Mouse (Mus musculus) c-Kit-positive CD71-negative TER-119-negative erythroid progenitor cells, embryonic 14.5 days (primary cell): Measurements from ENCODE around the gene Pycr2.
"Not testable (repeated sequence)": the region's sequence is repeated elsewhere in the genome, so short reads cannot be mapped to it uniquely, and the experiment has no call there.

Experiments
- DNase-seq: peaks from one replicate; pipeline ENCODE4 v3.0.0-alpha.2; 2013; ENCODE audit warnings: low read depth

Gene Pycr2

DNA sequence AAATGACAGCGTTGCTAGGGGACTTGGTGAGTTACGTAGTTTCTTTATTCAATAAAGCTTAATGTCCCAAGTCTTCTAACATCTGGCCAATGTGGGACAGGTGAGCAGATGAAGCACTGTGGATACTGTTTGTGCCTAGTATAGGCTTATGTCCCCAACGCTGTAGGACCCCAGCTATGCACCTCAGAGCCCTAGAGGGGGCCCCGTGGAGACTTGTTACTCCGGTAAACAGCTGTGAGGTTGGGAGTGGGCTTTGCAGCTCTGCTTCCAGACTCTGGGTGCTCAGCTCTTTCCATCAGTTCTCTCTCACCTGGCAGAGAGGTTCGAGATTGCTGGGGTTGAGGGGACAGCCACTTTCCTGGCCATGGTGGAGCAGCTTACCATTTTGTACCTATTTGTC, 1.2 kb downstream of the Pycr2 start:
- DNase-seq: no peak

DNA sequence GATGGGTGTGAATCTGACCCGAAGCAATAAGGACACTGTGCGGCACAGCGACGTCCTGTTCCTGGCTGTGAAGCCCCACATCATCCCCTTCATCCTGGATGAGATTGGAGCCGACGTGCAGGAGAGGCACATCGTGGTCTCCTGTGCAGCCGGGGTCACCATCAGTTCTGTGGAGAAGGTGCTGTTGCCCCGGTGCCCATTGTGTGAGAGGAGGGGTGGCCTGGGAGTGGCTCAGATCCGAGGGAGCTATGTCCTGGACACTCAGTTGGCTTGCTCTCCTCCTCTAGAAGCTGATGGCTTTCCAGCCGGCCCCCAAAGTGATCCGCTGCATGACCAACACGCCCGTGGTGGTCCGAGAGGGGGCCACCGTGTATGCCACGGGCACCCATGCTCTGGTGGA, 1.8 kb downstream of the Pycr2 start:
- no peak for DNase-seq

DNA sequence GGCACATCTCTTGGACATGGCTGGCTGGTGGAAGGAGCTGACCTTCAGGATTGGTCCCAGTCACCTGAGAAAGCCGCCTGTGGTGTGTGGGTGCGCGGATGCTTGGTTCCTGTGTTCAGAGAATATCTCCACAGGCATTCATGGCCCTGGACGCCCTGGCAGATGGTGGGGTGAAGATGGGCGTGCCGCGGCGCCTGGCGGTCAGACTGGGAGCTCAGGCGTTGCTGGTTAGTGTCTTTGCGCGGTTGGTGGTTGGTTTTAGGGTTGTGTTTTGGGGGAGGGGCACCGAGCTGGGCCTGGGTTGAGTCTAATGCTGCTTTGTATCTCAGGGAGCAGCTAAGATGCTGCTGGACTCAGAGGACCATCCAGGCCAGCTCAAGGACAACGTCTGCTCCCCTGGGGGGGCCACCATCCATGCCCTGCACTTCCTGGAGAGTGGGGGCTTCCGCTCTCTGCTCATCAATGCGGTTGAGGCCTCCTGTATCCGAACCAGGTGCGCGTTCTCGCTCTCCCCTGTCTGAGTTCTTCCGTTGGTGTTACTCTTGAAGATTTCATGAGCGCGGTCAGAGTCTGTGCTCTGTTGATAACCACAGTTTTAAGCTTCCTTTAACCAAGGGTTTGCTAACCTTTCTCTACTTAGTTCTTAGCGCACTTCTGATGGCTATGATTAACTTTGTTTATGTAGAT, 2.5 kb downstream of the Pycr2 start:
- no peak for DNase-seq

GRCm38 (mm10) chr1:180911138-180911537, 7.0 kb downstream of the Pycr2 start:
- no peak for DNase-seq

- no peak for DNase-seq
These were observed 7.7 kb downstream of the Pycr2 start for GRCm38 (mm10) chr1:180911653-180912287.

DNA sequence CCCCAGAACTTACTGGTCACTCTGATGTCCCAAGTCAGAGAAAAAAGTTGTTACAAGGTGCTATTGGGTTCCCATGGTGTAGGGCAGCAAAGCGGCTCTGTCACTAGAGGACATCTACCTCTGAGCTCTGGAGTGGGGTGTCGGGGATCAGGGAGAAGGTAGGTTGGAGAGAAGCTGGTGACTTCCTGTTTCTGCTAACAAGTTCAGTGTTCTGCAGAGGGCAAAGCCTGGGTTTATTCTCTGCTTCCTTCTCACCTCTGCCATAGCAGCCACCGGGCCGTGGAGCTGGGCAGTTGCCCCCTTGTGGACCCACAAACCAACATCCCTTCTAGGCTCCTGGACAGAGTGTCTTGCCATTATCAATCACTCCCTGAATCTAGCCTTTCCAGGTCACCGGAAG, 8.7 kb downstream of the Pycr2 start:
- no peak for DNase-seq

DNA sequence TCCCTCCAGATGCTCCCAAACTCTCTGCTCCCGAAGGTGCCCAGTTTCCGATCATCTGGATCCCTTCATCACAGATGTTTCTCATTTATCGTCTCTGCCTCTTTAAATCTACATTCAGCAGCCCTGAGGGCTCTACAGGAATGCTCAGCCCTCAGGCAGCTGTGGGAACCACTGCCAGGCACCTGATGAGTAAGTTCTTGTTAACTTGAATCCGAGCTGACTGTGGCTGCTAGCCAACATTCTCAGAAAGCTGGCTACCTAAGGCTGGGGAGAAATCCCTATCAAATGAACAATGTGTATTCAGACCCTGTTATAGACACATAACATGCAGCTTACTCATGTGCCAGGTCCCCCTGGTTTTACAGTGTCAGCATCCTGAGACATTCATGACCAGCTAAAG, 9.7 kb downstream of the Pycr2 start:
- no peak for DNase-seq

DNA sequence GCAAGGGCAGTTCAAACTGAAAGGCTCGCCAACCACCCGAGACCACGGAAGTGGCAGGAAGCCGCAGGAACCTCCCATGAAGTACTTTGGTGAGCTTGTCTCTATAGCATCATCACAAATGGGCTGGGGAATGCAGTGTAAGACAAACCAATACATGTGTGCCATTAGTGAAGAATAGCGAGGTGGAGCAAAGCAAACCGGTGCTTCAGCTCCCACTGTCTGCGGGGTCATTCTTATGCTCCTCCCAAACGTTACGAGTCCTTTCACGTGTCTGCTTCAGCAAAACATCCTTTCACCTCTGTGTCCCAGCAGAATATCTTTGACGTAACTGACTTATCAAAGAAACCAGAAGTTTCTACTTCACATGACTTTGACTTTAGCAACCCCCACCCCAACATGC, 12.3 kb downstream of the Pycr2 start:
- DNase-seq: no peak

DNA sequence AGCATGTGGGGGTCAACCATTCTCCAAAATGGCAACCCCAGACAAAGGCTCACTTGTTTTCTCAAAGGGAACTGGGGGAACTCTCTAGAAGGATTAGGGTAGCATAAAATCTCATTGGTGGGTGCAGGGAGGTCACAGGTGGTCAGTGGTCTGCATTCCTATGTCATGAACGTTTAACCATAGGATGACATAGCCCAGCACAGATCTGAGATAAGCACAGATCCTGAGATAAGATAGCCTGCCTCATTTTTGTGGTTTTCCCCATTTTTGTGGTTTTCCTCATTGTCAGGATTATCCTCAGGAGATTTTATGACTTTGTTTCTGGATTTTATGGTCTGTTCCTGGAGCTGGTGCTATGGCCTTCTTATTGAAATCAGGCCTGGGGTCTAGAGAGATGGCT, 13.0 kb downstream of the Pycr2 start:
- DNase-seq: no peak

DNA sequence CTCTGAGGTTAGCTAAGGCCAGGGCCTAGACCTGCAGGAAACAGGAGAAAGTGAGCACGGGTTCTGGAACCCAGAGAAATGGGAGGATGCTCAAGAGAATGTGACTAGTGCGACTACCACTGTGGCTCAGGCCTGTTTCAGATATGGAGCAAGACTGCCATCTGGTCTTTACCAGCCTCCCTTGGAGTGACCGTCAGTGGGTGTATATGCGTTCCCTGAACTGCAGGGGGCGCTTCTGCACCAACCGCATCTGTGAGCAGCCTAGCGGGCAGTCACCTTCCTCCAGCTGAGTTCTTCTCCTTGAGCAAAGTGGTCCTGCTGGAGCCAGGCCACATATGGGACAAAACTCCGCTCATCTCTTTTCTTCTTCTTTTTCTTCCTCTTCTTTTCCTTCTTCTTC, 15.6 kb downstream of the Pycr2 start:
- no peak for DNase-seq

DNA sequence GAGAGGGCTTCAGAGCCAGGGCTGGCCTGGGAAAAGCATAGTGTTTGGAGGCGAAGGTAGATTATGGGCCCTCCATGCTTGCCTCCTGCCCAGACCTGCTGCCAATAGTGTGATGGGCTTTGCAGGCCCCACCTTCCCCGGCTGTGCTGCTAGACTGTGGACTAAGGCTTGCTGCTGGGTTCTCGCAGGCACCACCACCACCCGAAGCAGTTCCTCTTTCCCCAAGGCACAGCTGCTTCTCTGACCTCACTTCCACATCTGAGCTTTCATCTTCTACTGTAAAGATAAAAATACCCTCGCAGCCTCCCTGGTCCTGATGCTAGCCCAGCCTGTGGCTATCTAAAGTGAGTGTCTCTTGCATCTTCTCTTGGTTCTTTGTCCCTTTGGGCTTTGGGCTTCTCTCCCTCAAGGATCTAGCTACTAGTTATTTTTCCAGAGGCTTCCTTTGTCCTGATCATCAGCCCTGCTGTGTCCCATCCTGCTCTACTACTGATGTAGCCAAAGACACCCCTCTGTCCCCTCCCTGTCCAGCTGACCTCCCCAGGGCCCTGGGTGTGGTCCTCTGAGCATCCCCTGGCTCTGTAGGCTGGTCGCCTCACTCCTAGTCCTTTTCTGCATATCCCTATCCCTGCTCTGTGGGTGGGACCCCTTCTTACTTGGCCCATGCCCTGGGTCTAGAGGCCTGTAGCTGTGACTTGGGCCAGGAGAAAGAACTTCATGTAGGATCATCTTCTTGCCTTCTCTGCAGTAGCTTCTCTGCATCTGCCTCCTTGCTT, 18.4 kb downstream of the Pycr2 start:
- no peak for DNase-seq

- no peak for DNase-seq
These were observed 20.6 kb downstream of the Pycr2 start for GRCm38 (mm10) chr1:180924737-180925136.

GRCm38 (mm10) chr1:180926286-180926685, 22.2 kb downstream of the Pycr2 start:
- DNase-seq: no peak

GRCm38 (mm10) chr1:180929599-180929998, 25.5 kb downstream of the Pycr2 start:
- no peak for DNase-seq

- DNase-seq: no peak
These were observed 27.0 kb downstream of the Pycr2 start for GRCm38 (mm10) chr1:180931106-180931505.

- no peak for DNase-seq
These were observed 29.6 kb downstream of the Pycr2 start for GRCm38 (mm10) chr1:180933659-180934058.

DNA sequence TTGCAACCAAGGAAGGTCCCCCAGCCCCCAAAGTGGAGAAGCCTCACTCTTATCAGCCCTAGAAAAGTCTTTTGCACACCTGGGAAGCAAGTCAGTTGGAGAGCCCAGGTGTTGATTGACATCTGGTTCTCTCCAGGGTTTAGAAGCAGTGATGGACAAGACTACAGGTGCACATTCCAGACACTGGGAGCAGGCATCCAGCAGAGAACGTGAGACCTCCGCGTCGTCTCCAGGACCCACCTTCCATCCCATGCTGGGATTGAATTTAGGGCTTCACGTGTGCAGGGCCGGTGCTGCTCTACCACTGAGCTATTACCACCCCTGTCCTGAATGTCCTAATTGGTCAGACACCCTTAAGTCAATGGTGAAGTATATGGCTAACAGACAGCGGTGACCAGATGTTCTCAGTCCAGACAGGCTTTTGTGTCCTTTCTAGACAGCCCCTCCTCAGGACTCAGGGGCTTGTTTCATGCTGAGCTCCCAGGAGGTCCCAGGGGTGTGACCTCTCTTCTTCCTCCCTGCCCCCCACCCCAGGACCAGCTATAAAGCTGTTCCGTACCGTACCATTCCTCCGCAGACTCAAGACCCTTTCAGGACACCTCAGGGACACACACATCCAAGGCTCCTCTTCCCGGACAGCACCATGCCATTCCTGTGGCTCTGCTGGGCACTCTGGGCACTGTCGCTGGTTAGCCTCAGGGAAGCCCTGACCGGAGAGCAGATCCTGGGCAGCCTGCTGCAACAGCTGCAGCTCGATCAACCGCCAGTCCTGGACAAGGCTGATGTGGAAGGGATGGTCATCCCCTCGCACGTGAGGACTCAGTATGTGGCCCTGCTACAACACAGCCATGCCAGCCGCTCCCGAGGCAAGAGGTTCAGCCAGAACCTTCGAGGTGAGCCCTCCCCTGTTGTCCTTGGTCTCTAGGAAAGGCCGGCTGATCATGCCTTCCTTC, 30.6 kb downstream of the Pycr2 start, which contains the start of gene Lefty1:
Lefty1 (plus strand) TSS at position 556 of the 953 bp plus-strand sequence.
- DNase-seq: no peak

GRCm38 (mm10) chr1:180936610-180937398, 32.7 kb downstream of the Pycr2 start:
- not testable (repeated sequence) for DNase-seq

GRCm38 (mm10) chr1:180937631-180938030, 33.5 kb downstream of the Pycr2 start:
- not testable (repeated sequence) for DNase-seq

- DNase-seq: not testable (repeated sequence)
These were observed 34.7 kb downstream of the Pycr2 start for GRCm38 (mm10) chr1:180938781-180939180.
